Mouse (Mus musculus): ENCODE data around the gene Calcoco2.

GRCm38 (mm10) chr11:96073295-96073993 lies 38.3 kb downstream of the Calcoco2 start:
- TF ChIP-seq CTCF (IDR thresholded peaks at IDR 0.05; ENCODE audit: extremely low read depth, insufficient read depth, low read length) (no peak), POLR2A (IDR thresholded peaks at IDR 0.05; ENCODE audit: extremely low read depth, insufficient read depth, low read length) (no peak)

All from cortical plate, adult 2 months (tissue).